Mouse (Mus musculus) liver, embryonic 14.5 days (tissue): ENCODE measurements around the gene Tbcel.

Experiments used
- CTCF ChIP-seq: IDR thresholded peaks from 2 replicates; pipeline ENCODE4 v1.5.1; 2016; ENCODE audit warnings: antibody characterized with exemption, low read depth, control low read depth
- EP300 ChIP-seq: IDR thresholded peaks from 2 replicates; pipeline ENCODE4 v1.6.1; 2016; ENCODE audit warnings: antibody characterized with exemption, low read depth

GRCm38 (mm10) chr9:42432155-42432554 lies 75.5 kb downstream of the Tbcel start:
- TF ChIP-seq CTCF: peak; percentile 39; the same call in 1 of the 2 replicates
- no peak for TF ChIP-seq EP300
